Mouse (Mus musculus): Measurements from ENCODE around the gene Fbxw15. TPM values are rescaled to one million over a fixed set of nuclear protein-coding genes. Genes with fewer than 3 reads are reported as not detected.
"Not testable (repeated sequence)": the region's sequence is repeated elsewhere in the genome, so short reads cannot be mapped to it uniquely, and the experiment has no call there.

Gene Fbxw15
- not detected for total RNA-seq (2021)
- long read RNA-seq, experiment 1 = 0 reads
- long read RNA-seq, experiment 2 = 0 reads

GRCm38 (mm10) chr9:109568162-109568561 lies at the start of gene Fbxw15:
Gene Fbxw15, minus strand, starts transcription at chr9:109568262.
- not testable (repeated sequence) for DNase-seq

GRCm38 (mm10) chr9:109606837-109607236 lies 38.8 kb upstream of the Fbxw15 start:
- DNase-seq = not testable (repeated sequence)

- DNase-seq = not testable (repeated sequence)
Measured at GRCm38 (mm10) chr9:109602128-109602527, 34.1 kb upstream of the Fbxw15 start.

- DNase-seq = no peak
Measured at GRCm38 (mm10) chr9:109597226-109597625, 29.2 kb upstream of the Fbxw15 start.

- DNase-seq = no peak
Measured at GRCm38 (mm10) chr9:109594866-109595265, 26.8 kb upstream of the Fbxw15 start.

- no peak for DNase-seq
Measured at GRCm38 (mm10) chr9:109565546-109565945, 2.5 kb downstream of the Fbxw15 start.

- DNase-seq = not testable (repeated sequence)
Measured at GRCm38 (mm10) chr9:109562106-109562505, 6.0 kb downstream of the Fbxw15 start.

GRCm38 (mm10) chr9:109552483-109552882 lies 15.6 kb downstream of the Fbxw15 start:
- no peak for DNase-seq

- not testable (repeated sequence) for DNase-seq
Measured at GRCm38 (mm10) chr9:109549666-109550065, 18.4 kb downstream of the Fbxw15 start.

- no peak for DNase-seq
Measured at GRCm38 (mm10) chr9:109523385-109524064, 44.5 kb downstream of the Fbxw15 start.

Other genes starting within 250 kb of the Fbxw15 start
- not detected for gene Fbxw28, start 228.6 kb downstream of the Fbxw15 start, total RNA-seq (2021)
- not detected for gene Fbxw22, start 164.0 kb downstream of the Fbxw15 start, total RNA-seq (2021)
- not detected for gene Fbxw16, start 119.1 kb downstream of the Fbxw15 start, total RNA-seq (2021)
- not detected for gene Fbxw19, start 72.4 kb downstream of the Fbxw15 start, total RNA-seq (2021)
- not detected for gene Fbxw24, start 57.8 kb upstream of the Fbxw15 start, total RNA-seq (2021)
- gene Fbxw25, start 96.4 kb upstream of the Fbxw15 start, total RNA-seq (2021) = not detected
- gene Fbxw18, start 134.4 kb upstream of the Fbxw15 start, total RNA-seq (2021) = not detected
- not detected for gene Fbxw26, start 177.8 kb upstream of the Fbxw15 start, total RNA-seq (2021)
- not detected for gene Fbxw27, start 222.4 kb upstream of the Fbxw15 start, total RNA-seq (2021)
- gene Spink8, start 244.0 kb upstream of the Fbxw15 start, total RNA-seq (2021) = not detected